Mouse (Mus musculus): ENCODE measurements at regions not wholly inside any gene's neighbourhood (a gene's known extent, or its start where the extent isn't known, plus 50 kb on each side); places are given as distances from the start of the nearest gene placed in this dataset.
A peak's percentile ranks its signal among the peaks of the same experiment; 100 is the strongest.

DNA sequence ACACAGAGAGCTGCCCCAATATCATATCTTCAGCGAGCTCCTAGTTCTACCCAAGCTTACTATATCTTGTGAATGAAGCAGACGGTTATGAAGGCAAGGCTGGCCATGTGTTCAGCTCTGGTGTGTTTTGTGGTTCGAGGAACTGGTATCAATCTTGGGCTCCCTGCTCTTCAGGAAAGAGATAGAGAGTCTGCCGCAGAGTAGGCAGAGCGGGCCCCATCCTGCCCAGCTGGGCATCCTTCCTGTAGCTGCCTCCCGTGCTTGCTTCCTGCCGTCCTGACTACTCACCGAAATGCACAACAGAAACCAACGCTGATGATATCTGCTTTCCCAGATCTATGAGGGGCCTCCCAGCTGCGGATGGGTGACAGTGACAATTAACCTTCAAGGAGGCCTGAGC, 60.3 kb downstream of the Snrpe start:
- Histone ChIP-seq H3K27me3 (replicated peaks) (no peaks in the 10 kb centered on the region), H3K4me2 (replicated peaks) (no peak overlapping the region), H3K9ac (no peak overlapping the region), H3K36me3 (no peaks in the 10 kb centered on the region), H3K4me3 (replicated peaks) (no peak overlapping the region), H3K27ac (no peak overlapping the region), H3K4me1 (replicated peaks) (no peaks in the 10 kb centered on the region), H3K9me3 (no peaks in the 10 kb centered on the region)
- WGBS, result 72% methylated on average over 10 of the region's 10 CpGs
- no peak for ATAC-seq

DNA sequence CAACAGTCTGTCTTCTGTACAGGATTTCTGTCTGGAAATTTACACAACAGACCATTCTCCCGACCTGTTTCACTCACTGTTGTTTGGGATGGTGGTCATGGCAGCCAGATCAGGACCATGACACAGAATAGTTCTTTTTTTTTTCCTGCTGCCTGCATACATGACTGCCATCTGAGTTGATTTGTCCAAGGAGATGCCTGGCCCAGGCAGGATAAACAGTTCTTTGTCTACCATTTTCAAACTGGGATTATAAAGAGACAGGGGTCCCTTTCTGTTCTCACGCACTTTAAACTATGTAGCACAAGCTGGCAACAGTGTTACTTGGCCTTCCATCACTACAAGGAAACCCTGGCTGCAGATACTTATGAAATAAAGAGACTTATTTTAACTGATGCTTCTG, 61.1 kb downstream of the Snrpe start:
- Histone ChIP-seq H3K27me3 (replicated peaks) (no peaks in the 10 kb centered on the region), H3K4me2 (replicated peaks) (no peak overlapping the region), H3K27ac (no peak overlapping the region), H3K36me3 (no peaks in the 10 kb centered on the region), H3K9ac (no peak overlapping the region), H3K4me3 (replicated peaks) (no peak overlapping the region), H3K9me3 (no peaks in the 10 kb centered on the region), H3K4me1 (replicated peaks) (no peaks in the 10 kb centered on the region)
- ATAC-seq, result no peak
- 44% methylated on average over 2 of the region's 2 CpGs for WGBS

DNA sequence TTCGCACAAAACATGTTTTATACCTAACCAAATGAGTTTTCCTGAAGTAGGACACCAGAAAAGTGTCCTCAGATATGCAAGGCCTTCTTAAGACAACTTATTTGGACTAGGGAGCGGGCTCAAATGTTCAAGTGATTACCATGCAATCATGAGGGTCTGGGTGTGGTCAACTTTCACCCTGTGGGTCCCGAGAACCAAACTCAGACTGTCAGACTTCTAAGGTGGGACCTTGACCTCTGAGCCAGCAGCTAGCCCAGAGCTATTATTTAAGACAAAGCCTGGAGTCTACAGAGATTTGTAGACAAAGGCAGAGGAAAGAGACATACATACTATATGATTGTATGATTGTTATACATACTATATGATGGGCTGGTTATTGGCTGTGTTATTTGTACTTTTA, 62.5 kb downstream of the Snrpe start:
- Histone ChIP-seq H3K36me3 (no peaks in the 10 kb centered on the region), H3K4me1 (replicated peaks) (no peaks in the 10 kb centered on the region), H3K27me3 (replicated peaks) (no peaks in the 10 kb centered on the region), H3K27ac (no peak overlapping the region), H3K4me2 (replicated peaks) (no peak overlapping the region), H3K4me3 (replicated peaks) (no peak overlapping the region), H3K9me3 (no peaks in the 10 kb centered on the region), H3K9ac (no peak overlapping the region)
- ATAC-seq, result no peak
- WGBS, result 78% methylated on average over 3 of the region's 3 CpGs

DNA sequence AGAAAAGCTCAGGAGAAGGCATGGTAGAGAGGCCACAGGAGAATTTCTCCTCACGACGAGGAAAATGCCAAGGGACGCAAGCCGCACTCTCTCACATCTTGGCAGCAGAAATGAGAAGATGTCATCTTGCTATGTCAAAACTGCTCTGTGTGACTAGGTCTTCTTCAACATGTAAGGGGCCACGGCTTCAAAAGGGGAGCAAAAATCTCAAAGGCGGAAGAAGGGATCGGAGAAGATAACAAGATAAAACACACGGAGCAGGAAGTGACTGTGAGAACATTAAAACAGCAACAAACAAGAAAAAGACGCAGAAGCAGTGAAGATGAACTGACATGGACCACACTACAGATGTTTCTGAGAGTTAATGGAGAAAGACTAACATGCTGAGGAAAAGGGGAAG, 65.1 kb downstream of the Snrpe start:
- no peaks in the 10 kb centered on the region for H3K9me3 ChIP-seq
- no peaks in the 10 kb centered on the region for H3K27me3 ChIP-seq (replicated peaks)
- no peak overlapping the region for H3K27ac ChIP-seq
- H3K9ac ChIP-seq, result no peak overlapping the region
- ATAC-seq, result no peak
- no peak overlapping the region for H3K4me3 ChIP-seq (replicated peaks)
- no peaks in the 10 kb centered on the region for H3K36me3 ChIP-seq
- H3K4me1 ChIP-seq (replicated peaks), result no peaks in the 10 kb centered on the region
- WGBS, result 87% methylated on average over 9 of the region's 9 CpGs
- H3K4me2 ChIP-seq (replicated peaks), result no peak overlapping the region

DNA sequence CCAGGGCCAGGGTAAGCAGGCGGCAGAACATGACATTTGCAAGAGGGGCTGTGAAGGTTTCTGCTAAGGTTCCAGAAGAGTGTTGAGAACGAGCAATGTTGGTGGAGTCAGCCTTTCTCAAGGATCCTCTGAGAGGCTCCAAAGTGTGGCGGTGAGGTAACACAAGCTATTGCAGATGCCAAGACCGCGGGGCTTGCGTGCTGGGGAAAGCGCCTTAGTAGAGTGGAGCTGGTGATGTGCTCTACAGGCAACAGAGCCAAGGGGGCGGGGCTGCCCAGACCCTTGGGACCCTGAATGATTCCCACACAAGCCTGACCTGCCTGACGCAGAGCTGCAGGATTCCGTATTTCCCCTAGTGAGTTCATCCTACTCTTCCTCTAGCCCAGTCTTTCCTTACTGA, 66.3 kb downstream of the Snrpe start:
- H3K9ac ChIP-seq, result no peak overlapping the region
- H3K27ac ChIP-seq, result no peak overlapping the region
- H3K4me3 ChIP-seq (replicated peaks), result no peak overlapping the region
- H3K27me3 ChIP-seq (replicated peaks), result no peaks in the 10 kb centered on the region
- H3K9me3 ChIP-seq, result no peaks in the 10 kb centered on the region
- ATAC-seq, result no peak
- H3K4me2 ChIP-seq (replicated peaks), result no peak overlapping the region
- WGBS, result 84% methylated on average over 10 of the region's 10 CpGs
- no peaks in the 10 kb centered on the region for H3K4me1 ChIP-seq (replicated peaks)
- no peaks in the 10 kb centered on the region for H3K36me3 ChIP-seq

DNA sequence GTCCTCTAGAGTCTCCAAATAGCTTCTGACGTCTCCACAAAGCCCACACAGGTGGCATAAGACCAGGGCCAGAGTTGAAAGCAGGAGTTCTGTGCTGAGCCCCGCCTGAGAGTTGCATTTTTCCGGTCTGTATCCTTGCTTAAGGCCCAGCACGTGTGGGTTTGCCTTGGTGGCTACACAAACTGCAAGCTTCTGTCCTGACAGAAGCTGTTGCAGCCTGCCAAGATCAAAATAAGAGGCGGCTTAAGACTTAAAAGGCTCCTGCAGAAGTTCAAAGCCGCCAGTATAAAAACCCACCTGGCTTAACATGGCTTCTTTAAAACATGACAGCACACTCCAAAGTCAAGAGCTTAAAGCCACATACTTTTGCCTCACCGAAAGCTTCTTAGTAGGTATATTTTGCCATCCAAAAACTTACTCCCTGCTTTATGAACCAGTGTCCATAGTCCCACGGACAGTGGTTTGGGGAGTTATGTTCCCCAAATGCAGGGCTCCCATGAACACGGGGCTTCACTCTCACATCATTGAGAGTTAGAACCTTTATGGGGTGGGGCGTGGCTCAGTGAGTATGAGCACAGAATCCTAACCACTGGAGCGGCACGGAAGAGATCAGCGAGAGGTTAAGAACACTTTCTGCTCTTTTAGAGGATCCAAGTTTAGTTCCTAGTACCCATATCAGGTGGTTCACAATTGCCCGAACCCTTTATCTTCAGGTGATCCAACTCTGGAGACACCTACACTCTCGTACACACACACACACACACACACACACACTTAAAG, 67.9 kb downstream of the Snrpe start:
- no peak for ATAC-seq
- Histone ChIP-seq H3K4me2 (replicated peaks) (no peak overlapping the region), H3K9ac (no peak overlapping the region), H3K27ac (no peak overlapping the region), H3K27me3 (replicated peaks) (no peaks in the 10 kb centered on the region), H3K36me3 (no peaks in the 10 kb centered on the region), H3K4me3 (replicated peaks) (no peak overlapping the region), H3K4me1 (replicated peaks) (no peaks in the 10 kb centered on the region), H3K9me3 (no peaks in the 10 kb centered on the region)
- 78% methylated on average over 15 of the region's 15 CpGs for WGBS

DNA sequence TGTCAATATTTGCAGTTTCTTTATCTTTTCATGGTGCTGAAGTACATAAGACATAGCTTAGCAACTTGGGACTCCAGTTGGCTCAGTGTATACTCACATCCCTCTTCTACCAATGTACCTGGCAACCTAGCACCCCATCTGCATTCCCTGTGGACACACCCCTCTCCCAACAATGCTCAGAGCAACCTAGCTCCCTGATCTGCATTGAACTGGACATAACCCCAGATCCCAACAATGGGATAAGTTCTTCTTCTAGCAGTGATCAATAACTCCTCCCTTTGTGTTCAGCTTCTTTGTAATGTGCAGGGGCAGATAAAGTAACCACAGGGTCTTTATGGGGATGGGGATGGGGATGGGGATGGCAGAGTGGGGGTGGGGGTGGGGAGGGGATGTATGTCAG, 79.4 kb downstream of the Snrpe start:
- H3K4me1 ChIP-seq (replicated peaks), result 0 out of 2 replicates have a peak, but pooled peaks cover 7% of the 10 kb centered on the region
- H3K27me3 ChIP-seq (replicated peaks), result no peaks in the 10 kb centered on the region
- no peaks in the 10 kb centered on the region for H3K36me3 ChIP-seq
- no peak overlapping the region for H3K4me3 ChIP-seq (replicated peaks)
- H3K27ac ChIP-seq, result no peak overlapping the region
- H3K9me3 ChIP-seq, result no peaks in the 10 kb centered on the region
- no peak overlapping the region for H3K4me2 ChIP-seq (replicated peaks)
- no peak overlapping the region for H3K9ac ChIP-seq
- ATAC-seq, result peak; percentile 45

DNA sequence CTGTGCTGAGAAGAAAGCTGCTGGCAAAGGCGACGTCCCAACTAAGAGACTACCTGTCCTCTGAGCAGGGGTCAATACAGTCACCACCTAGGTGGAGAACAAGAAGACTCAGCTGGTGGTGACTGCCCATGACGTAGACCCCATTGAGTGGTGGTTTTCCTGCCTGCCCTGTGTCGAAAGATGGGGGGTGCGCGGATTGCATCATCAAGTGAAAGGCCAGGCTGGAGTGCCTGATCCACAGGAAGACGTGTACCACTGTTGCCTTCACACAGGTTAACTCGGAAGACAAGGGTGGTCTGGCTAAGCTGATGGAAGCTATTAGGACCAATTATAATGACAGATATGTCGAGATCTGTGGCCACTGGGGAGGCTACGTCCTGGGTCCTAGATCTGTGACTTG, 80.3 kb downstream of the Snrpe start:
- no peak for ATAC-seq
- Histone ChIP-seq H3K4me2 (replicated peaks) (no peak overlapping the region), H3K9ac (no peak overlapping the region), H3K4me1 (replicated peaks) (0 out of 2 replicates have a peak, but pooled peaks cover 7% of the 10 kb centered on the region), H3K27me3 (replicated peaks) (no peaks in the 10 kb centered on the region), H3K4me3 (replicated peaks) (no peak overlapping the region), H3K9me3 (no peaks in the 10 kb centered on the region), H3K27ac (no peak overlapping the region), H3K36me3 (no peaks in the 10 kb centered on the region)
- 89% methylated on average over 10 of the region's 10 CpGs for WGBS

DNA sequence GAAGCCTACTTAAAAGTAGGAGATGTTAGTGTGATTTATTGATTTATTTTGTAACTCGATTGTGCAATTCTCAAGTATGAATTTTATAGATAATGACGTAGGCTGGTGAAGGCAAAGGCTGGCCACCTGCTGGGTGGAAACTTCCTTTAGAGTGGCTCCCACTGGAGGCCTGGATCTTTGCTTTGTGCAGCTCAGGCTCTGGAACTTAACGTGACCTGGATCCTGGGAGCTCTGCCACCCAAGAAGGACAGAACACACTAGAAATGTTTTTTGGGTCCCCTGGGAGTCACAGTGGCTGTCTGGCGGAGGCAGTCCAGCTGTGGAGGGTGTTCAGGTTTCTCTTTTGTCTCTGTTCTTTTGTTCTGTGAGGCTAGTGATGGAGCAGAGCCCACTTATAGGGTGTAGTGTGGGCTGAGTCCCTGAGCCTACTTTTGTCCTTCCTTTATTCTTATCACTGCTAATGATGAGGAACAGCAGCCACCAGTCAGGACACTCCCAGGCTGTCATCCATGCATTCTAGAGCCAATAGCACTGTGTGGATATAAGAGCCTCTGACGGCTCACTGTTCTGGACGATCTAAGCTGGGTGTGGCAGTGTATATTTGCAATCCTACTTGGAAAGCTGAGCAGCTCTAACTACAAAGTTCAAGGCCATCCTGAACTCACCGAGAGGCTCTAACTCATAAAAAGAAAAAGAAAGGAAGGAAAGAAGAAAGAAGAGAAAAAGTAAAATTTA, 82.3 kb downstream of the Snrpe start:
- Histone ChIP-seq H3K27me3 (replicated peaks) (no peaks in the 10 kb centered on the region), H3K36me3 (no peaks in the 10 kb centered on the region), H3K9me3 (no peaks in the 10 kb centered on the region), H3K27ac (no peak overlapping the region), H3K4me2 (replicated peaks) (no peak overlapping the region), H3K4me3 (replicated peaks) (no peak overlapping the region), H3K4me1 (replicated peaks) (0 out of 2 replicates have a peak, but pooled peaks cover 7% of the 10 kb centered on the region), H3K9ac (no peak overlapping the region)
- 50% methylated on average over 7 of the region's 7 CpGs for WGBS
- 0 out of 2 replicates have a peak, but pooled peaks have one; percentile 61 for ATAC-seq

DNA sequence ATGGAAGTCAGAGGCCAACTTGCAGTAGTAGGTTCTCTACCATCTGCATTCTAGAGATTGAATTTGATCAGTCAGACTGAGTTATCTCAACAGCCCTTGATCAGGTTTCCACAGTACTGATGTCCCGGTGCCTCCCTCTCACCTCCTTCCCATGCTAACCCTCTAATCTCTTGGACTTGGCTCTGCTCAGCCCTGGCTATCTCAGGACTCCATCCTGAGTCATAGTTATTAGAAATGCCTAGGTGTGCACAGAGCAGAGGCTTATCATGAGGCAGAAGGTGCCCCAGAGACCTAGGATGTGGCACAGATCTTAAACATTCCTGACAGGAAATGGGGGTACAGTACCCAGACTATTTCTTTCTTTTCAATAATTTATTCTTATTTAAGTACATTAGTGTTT, 87.3 kb downstream of the Snrpe start:
- no peak overlapping the region for H3K27ac ChIP-seq
- no peak overlapping the region for H3K4me3 ChIP-seq (replicated peaks)
- H3K4me2 ChIP-seq (replicated peaks), result no peak overlapping the region
- no peaks in the 10 kb centered on the region for H3K9me3 ChIP-seq
- H3K36me3 ChIP-seq, result no peaks in the 10 kb centered on the region
- no peak for ATAC-seq
- 0 out of 2 replicates have a peak, but pooled peaks cover 2% of the 10 kb centered on the region for H3K4me1 ChIP-seq (replicated peaks)
- H3K27me3 ChIP-seq (replicated peaks), result no peaks in the 10 kb centered on the region
- no peak overlapping the region for H3K9ac ChIP-seq
- 79% methylated on average over 1 of the region's 1 CpGs for WGBS

DNA sequence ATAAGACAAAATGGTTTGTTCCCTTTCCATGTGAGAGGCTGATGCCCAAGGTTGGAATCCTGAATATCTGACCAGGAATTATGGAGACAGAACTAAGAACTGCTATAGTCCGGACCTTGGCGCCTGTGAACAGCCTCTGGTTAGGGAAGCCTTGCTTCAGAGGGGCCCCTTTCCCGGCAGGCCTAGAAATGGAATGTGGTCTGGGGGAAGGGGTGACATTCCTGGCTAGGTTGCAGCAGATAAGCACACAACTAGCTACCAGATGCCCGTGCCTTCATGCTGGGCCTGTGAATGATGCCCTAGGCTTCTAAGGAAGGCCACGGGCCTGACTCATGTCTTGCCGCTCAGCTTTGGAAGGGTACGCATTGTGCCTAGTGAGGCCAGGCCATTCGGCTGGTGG, 89.4 kb downstream of the Snrpe start:
- Histone ChIP-seq H3K4me2 (replicated peaks) (no peak overlapping the region), H3K27me3 (replicated peaks) (no peaks in the 10 kb centered on the region), H3K27ac (no peak overlapping the region), H3K36me3 (no peaks in the 10 kb centered on the region), H3K4me3 (replicated peaks) (no peak overlapping the region), H3K4me1 (replicated peaks) (no peaks in the 10 kb centered on the region), H3K9me3 (no peaks in the 10 kb centered on the region), H3K9ac (no peak overlapping the region)
- ATAC-seq, result no peak
- 59% methylated on average over 8 of the region's 8 CpGs for WGBS

DNA sequence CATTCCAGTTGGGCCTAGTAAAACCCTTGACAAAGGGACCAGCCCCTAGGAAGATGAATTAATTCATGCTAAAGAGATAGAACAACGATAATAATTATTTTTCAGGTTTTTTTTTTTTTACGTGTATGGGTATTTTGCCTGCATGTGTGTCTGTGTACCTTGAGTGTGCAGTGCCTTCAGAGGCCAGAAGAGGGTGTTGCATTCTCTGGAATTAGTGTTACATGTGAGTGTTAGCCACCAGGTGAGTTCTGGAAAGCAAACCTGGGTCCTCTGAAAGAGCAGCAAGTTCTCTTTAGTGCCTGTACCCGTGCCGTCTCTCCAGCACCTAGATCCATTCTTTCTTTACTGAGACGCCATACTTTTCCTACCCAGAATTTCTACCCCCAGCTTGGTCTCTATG, 92.8 kb upstream of the Sox13 start:
- H3K9ac ChIP-seq, result no peak overlapping the region
- ATAC-seq, result no peak
- no peaks in the 10 kb centered on the region for H3K9me3 ChIP-seq
- H3K4me1 ChIP-seq (replicated peaks), result 0 out of 2 replicates have a peak, but pooled peaks cover 4% of the 10 kb centered on the region
- no peak overlapping the region for H3K4me2 ChIP-seq (replicated peaks)
- H3K27me3 ChIP-seq (replicated peaks), result no peaks in the 10 kb centered on the region
- 94% methylated on average over 5 of the region's 5 CpGs for WGBS
- no peak overlapping the region for H3K4me3 ChIP-seq (replicated peaks)
- H3K27ac ChIP-seq, result no peak overlapping the region
- H3K36me3 ChIP-seq, result no peaks in the 10 kb centered on the region

DNA sequence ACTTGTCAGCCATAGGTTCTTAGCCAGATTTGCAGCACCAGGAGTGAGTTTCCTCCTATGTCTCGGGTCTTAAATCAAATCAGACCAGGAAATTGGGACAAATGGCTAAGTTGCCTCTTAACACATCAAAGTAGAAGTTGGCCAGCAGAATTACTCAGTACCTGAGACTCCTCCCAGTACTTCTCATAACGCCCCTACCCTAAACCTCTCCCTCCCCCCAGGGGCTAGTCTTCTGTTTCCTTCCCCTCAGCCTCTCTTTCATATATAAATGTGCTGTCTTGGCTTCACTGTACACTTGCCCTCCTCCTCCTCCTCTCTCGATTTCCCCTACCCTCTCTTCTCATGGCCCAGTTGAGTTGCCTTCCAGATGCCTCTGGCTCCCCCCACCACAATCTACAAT, 79.9 kb upstream of the Sox13 start:
- H3K27me3 ChIP-seq (replicated peaks), result no peaks in the 10 kb centered on the region
- H3K9me3 ChIP-seq, result no peaks in the 10 kb centered on the region
- ATAC-seq, result no peak
- no peak overlapping the region for H3K4me2 ChIP-seq (replicated peaks)
- no peaks in the 10 kb centered on the region for H3K36me3 ChIP-seq
- 56% methylated on average over 3 of the region's 3 CpGs for WGBS
- H3K9ac ChIP-seq, result no peak overlapping the region
- H3K27ac ChIP-seq, result no peak overlapping the region
- no peak overlapping the region for H3K4me3 ChIP-seq (replicated peaks)
- H3K4me1 ChIP-seq (replicated peaks), result 0 out of 2 replicates have a peak, but pooled peaks cover 4% of the 10 kb centered on the region
